Comparison of ENCODE assay signal across 12 mouse cellular contexts in the genomic region with DNA sequence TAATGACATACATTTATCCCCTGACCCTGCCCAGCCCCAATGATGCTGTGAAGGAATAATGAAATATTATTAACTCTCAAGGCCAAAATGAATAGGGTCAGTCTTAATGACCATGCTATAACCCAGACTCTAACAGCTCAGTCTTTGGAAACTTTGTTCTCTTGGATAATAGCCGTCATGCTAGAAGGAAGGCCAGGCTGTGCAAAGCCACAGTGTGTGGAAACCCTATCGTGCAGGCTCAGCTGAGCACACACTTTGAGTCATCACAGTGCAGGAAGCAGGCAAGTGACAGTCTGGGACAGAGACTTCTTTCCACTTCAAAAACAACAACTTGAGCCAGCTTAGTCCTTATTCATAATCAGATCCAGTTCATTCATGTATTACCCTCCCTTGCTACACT.
"Had no signal": no experiment of that assay in that cellular context is flagged by ENCODE, and none has a peak within 500 bp of the region (broad histone marks: within the 10 kb centered on the region; RNA-seq: fewer than 3 reads in every experiment).

No protein-coding gene starts in this region.

- H3K4me2 ChIP-seq: liver, embryonic 13.5 days; midbrain, embryonic 12.5 days; midbrain, embryonic 15.5 days; neural tube, embryonic 12.5 days; neural tube, embryonic 15.5 days had no signal

- DNase-seq: kidney, postnatal 14 days; kidney, postnatal 4 days; liver, embryonic 13.5 days; lung, adult 2 months; right cerebral cortex, adult 18-20 months; right cerebral cortex, postnatal 14 days; right cerebral cortex, postnatal 4 days; thymus, postnatal 36 days had no signal

- H3K36me3 ChIP-seq: liver, embryonic 13.5 days; midbrain, embryonic 12.5 days; midbrain, embryonic 15.5 days; neural tube, embryonic 12.5 days; neural tube, embryonic 15.5 days had no signal

- H3K9ac ChIP-seq: liver, embryonic 13.5 days; midbrain, embryonic 12.5 days; midbrain, embryonic 15.5 days; neural tube, embryonic 12.5 days; neural tube, embryonic 15.5 days had no signal

- ATAC-seq: midbrain, embryonic 15.5 days had no signal

- H3K27ac ChIP-seq: liver, embryonic 13.5 days; midbrain, embryonic 12.5 days; midbrain, embryonic 15.5 days; neural tube, embryonic 12.5 days; neural tube, embryonic 15.5 days had no signal

- H3K27me3 ChIP-seq: liver, embryonic 13.5 days; midbrain, embryonic 15.5 days; neural tube, embryonic 12.5 days; neural tube, embryonic 15.5 days had no signal

- H3K4me3 ChIP-seq: liver, embryonic 13.5 days; midbrain, embryonic 12.5 days; midbrain, embryonic 15.5 days; neural tube, embryonic 12.5 days; neural tube, embryonic 15.5 days had no signal

- H3K4me1 ChIP-seq: neural tube, embryonic 12.5 days had no signal

- H3K9me3 ChIP-seq: liver, embryonic 13.5 days; midbrain, embryonic 12.5 days; midbrain, embryonic 15.5 days; neural tube, embryonic 12.5 days; neural tube, embryonic 15.5 days had no signal
